Mouse (Mus musculus) thymus, postnatal 4 days (tissue): ENCODE results near the gene Nectin4.
A peak's percentile ranks its signal among the peaks of the same experiment; 100 is the strongest.

Experiments used
- DNase-seq: peaks from one replicate; pipeline ENCODE4 v3.0.0; 2021

The Nectin4 gene

GRCm38 (mm10) chr1:171360253-171360652 is 9.6 kb upstream of the Nectin4 start:
- DNase-seq, result peak; percentile 57

DNA sequence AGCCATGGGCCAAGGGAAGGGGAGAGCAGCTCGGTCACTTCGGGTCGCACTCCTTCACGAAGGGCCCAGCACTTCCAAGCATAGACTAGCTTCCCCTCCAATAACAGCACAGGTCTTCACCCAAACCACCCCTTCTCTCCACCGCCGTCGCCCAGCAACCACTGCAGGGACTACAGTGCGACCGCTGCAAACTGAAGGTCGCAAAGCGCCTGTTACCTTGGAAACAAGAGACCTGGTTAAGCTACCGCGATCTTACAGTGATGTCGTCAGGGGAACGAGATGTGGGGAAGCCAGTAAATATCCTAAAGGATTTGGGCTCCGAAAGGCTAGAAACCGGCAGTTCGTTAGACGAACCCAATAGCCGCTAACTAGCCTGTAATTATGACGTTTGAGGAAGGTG is 9.2 kb upstream of the Nectin4 start, which contains the start of gene Klhdc9:
Klhdc9 (minus strand) TSS at position 143 of the 400 bp plus-strand sequence.
- DNase-seq, result peak; percentile 92

GRCm38 (mm10) chr1:171361106-171362103 is 8.5 kb upstream of the Nectin4 start:
- DNase-seq, result peak; percentile 79

DNA sequence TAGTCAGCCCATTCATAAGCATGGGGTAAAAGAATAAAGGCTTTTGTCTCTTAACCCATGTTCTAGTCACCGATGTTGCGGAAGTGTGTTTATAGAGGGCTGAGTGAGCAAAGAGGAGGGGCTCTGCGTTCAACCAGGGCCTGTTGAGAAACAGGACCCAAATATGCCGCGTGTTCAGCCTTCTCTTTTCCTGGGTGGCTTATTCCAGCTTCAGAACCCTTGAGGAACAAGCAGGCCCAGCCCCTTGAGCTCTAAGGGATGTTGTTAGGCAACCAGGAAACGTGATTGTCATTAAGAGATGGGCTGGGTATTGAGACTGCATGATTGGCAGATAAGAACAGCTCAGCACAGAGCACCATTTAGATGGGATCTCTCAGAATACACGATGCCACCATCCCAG is 4.0 kb upstream of the Nectin4 start:
- no peak for DNase-seq

DNA sequence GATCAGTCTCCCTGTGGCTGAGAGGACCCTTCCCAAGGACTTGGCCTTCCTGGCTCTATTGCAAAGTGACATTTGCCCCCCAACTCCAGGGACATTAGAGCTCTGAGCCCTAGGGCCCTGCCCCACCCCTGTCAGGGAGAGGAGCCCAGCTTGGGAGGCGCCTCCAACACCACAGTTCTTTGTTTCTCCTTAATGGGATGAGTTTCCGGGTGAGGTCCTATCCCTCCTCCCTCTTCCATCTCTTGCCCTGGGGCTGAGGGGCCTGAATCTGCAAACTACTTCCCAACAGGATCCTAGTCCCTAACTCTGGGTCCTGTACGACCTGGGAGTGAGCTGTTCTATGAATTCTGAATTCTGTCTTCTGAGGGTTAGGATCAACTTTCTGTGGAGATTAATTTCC is 3.0 kb downstream of the Nectin4 start:
- no peak for DNase-seq

DNA sequence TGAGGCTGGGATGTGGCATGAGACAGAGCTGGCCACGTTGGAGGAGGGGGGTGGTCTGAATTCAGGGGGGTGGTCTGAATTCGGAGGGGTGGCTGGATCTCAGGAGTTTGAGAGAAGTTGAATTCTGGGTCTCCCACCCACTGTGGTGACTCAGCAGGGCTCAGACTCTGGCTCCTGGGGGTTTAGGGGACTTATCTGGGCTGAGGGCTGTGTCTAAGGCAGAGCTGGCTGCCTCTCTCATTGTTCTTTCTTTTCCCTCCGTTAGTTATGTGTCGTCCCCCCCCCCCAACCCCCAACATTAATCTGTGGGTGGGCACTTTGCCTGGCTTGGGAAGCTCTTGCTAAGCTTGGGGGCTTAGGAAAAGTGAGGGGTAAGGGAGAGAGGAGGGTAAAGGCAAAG is 4.0 kb downstream of the Nectin4 start:
- no peak for DNase-seq

- DNase-seq, result no peak
Observed at GRCm38 (mm10) chr1:171375646-171376097, 5.8 kb downstream of the Nectin4 start.

DNA sequence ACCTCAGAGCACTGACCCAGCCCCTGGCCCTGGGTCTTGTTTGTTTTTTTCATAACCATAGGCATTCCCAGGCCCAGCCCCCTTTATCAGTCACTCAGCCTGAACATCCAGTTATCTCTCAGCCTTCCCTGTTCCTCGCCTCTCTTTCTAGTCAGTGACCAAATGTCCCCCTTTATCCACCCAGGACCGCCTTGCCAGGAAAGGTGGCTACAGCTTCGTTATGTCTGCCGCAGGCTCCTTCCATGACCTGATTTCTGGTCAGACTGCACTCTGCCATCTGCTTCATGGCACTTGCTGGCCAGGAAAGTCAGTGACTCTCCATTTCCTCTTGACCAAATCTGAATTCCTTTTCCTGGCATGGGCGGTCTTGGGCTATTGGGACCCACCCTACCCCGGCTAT is 8.4 kb downstream of the Nectin4 start:
- no peak for DNase-seq

- peak; percentile 87 for DNase-seq
Observed at GRCm38 (mm10) chr1:171379935-171380599, 10.2 kb downstream of the Nectin4 start.

GRCm38 (mm10) chr1:171382096-171382620 is 12.3 kb downstream of the Nectin4 start:
- no peak for DNase-seq

DNA sequence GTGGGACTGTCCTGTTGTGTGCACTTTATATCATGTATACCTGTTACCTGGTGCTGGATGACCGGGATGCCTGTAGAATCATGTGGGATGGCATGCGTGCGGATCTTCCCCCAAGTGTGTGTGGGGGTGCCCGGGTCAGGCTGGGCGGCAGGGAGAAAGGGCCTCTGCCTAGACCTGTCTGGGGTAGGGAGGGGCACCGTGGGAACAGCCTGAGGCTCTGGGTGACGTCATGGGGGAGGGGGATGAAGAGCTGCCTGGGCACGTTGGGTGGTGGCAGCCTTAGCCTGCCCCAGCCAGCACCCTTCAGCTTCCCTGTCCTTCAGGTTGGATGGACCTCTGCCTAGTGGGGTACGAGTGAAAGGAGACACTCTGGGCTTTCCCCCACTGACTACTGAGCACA is 14.5 kb downstream of the Nectin4 start:
- no peak for DNase-seq

- no peak for DNase-seq
Observed at GRCm38 (mm10) chr1:171385171-171385570, 15.3 kb downstream of the Nectin4 start.

GRCm38 (mm10) chr1:171387099-171387498 is 17.2 kb downstream of the Nectin4 start:
- DNase-seq, result peak; percentile 79

DNA sequence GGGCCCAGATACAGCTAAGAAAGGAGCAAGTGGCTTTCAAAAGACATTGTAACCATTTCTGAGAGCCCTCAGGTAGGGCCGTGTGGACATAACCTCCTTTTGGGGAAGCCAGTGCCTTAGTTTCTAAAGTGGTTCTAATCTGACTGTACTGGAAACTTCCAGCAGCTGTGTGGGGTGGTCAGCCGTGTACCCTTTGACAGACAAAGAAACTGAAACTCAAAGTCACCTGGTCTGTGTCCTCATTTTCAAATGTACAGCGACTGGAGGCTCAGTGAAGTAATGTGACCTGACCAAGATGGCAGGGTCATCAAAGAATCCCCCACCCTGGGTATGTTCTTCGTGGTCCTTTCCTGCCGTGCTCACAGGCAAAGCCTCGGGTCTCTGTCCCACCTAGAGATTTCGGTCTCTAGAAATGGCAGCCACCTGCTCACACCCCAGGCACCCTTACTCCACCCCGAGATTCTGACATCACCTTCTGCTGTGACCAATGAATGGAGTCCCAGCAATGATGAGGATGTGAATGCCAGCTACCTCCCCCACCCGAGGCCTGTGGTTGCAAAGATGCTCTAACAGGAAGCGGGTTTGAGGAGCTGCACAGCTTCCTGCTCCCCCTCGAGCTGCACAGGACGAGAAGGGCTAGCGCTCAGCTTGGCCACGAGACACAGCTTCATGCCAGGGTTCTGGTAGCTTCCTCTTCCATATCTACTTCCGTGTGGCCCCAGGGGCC is 18.6 kb downstream of the Nectin4 start, which contains the start of gene Arhgap30:
Arhgap30 (plus strand) TSS at position 579 of the 727 bp plus-strand sequence.
- DNase-seq, result peak; percentile 88

DNA sequence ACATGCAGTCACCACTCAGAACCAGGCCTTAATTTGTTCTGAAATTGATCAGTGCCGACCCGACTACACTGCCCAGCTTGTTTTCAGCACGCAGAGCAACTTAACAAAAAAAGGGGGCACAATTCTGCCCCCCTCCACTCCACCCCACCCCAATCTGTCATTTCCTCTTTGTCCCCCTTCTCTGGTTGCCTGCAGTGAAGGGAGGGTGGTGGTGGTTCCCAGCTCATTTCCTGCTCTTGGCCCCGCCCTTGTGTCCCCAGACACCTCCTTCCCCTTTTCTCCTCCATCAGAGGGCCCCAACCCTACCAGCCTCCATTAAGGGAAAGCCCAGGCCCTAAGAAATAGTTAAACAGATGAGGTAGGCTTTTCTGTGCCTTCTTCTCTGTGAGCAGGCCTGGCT is 20.2 kb downstream of the Nectin4 start:
- peak; percentile 80 for DNase-seq

DNA sequence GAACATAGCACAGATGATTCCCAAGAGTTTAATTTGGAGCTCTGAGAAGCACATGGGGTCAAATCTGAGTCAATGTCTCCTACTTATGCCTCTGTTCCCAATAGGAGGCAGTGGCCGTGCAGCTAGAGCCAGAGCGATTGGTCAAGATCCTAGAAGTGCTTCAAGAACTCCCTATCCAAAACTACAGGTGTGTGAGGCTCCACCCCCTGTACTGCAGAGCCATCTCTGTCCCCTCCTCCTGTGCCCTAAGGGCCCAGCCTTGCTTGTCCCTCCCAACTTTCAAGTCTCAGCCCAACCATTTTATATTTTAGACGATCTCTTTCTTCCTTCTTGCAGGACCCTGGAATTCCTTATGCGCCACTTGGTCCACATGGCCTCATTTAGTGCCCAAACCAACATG is 31.9 kb downstream of the Nectin4 start:
- no peak for DNase-seq

DNA sequence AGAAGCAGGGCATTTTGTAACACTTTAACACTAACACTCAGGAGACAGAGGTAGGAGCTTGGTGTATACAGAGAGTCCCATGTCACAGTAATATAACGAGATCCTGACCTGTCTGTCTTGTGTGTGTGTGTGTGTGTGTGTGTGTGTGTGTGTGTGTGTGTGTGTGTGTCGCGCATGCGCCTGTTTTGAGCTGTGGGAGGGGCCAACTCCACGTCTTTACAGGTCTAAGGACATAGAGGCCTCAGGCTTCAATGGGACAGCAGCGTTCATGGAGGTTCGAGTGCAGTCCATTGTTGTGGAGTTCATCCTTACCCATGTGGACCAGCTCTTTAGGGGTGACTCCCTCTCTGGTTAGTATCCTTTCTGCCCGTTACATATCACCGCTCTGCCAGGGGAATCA is 33.1 kb downstream of the Nectin4 start:
- DNase-seq, result no peak

GRCm38 (mm10) chr1:171407263-171407662 is 37.4 kb downstream of the Nectin4 start:
- no peak for DNase-seq

DNA sequence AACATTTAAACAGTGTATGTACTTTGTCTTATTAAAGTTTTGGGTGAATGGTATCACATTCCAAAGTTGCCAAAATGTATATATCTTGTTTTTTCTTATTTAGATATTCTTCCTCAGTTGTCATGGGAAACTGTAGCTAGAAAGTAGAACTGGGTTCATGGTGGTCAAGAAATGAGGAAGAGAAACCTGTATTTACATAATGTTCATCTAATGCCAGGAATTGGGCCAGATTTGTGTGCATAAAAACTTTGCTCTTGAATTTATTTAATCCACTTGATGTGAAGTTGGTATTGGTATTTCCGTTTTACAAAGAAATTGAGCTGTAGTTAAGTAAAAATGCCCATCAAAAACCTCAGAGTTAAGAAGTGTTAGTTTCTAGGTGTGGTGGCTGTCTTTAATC is 40.3 kb downstream of the Nectin4 start:
- DNase-seq, result no peak

GRCm38 (mm10) chr1:171410947-171411484 is 41.1 kb downstream of the Nectin4 start, which contains the start of gene Usf1:
Usf1 (plus strand) TSS chr1:171411313.
- DNase-seq, result peak; percentile 96

- DNase-seq, result no peak
Observed at GRCm38 (mm10) chr1:171411492-171411941, 41.6 kb downstream of the Nectin4 start.

DNA sequence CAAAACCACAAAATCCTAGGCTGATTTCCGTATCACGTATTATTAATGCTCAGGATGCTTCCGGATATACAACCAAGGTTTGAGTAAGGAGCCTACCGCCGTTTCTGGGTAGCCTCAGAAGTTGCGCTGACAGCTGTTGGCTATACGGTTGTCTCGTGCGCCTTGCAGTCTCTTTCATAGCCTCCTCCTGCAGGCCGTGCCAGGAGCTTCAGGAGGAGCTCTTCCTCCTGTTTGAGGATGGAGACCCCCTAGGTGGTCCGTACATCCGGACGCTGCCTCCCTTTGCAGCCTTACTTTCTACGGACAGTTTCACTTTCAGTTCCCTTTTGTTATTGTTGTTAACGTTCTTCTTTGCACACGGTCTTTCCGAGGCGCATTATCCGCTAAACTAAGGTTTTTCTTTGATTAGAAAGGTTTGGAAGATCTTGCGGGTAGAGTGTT is 42.1 kb downstream of the Nectin4 start:
- DNase-seq, result peak; percentile 65
